Mouse (Mus musculus) liver, embryonic 15.5 days (tissue): ENCODE measurements around the gene Barx1. TPM values are rescaled to one million over a fixed set of nuclear protein-coding genes. Genes with fewer than 3 reads are reported as not detected.

Experiments used
- ATAC-seq: fragments of 200-750 bp; cut with Nextera tagmentation; 2 replicates; pipeline ENCODE4 v1.8.0; 2017; ENCODE audit warnings: moderate number of reproducible peaks, mild to moderate bottlenecking, moderate library complexity; ENCODE audit not compliant: insufficient read depth
- H3K27ac ChIP-seq: fragments of 300-500 bp; sonication (generic); replicated peaks from 2 replicates; pipeline ENCODE4 v1.5.1; 2015; ENCODE audit warnings: mild to moderate bottlenecking, inconsistent platforms
- H3K27me3 ChIP-seq: fragments of 300-500 bp; sonication (generic); 2 replicates; pipeline ENCODE4 v1.6.1; 2015; ENCODE audit warnings: mild to moderate bottlenecking, inconsistent platforms
- H3K36me3 ChIP-seq: fragments of 300-500 bp; sonication (generic); replicated peaks from 2 replicates; pipeline ENCODE4 v1.6.1; 2015; ENCODE audit warnings: moderate library complexity, mild to moderate bottlenecking, inconsistent platforms
- H3K4me1 ChIP-seq: fragments of 300-500 bp; sonication (generic); replicated peaks from 2 replicates; pipeline ENCODE4 v1.6.1; 2015; ENCODE audit warnings: inconsistent platforms
- H3K4me2 ChIP-seq: fragments of 300-500 bp; sonication (generic); 2 replicates; pipeline ENCODE4 v1.6.1; 2015; ENCODE audit warnings: moderate library complexity, mild to moderate bottlenecking, inconsistent platforms
- H3K4me3 ChIP-seq: fragments of 300-500 bp; sonication (generic); replicated peaks from 2 replicates; pipeline ENCODE4 v1.5.1; 2015; ENCODE audit warnings: mild to moderate bottlenecking, inconsistent platforms
- H3K9ac ChIP-seq: fragments of 300-500 bp; sonication (generic); 2 replicates; pipeline ENCODE4 v1.6.1; 2015; ENCODE audit warnings: moderate library complexity, mild to moderate bottlenecking, inconsistent platforms
- H3K9me3 ChIP-seq: fragments of 300-500 bp; sonication (generic); replicated peaks from 2 replicates; pipeline ENCODE4 v1.6.1; 2016; ENCODE audit warnings: inconsistent platforms
- WGBS: fragments of 180-500 bp; shearing (Covaris S2); methylation state at CpG from one replicate; pipeline ENCODE4 v1.1.7; 2015; ENCODE audit warnings: mixed read lengths; ENCODE audit not compliant: insufficient replicate concordance; 5-methylcytosine and 5-hydroxymethylcytosine counted together
- polyA plus RNA-seq: library from polyadenylated mRNA; unstranded; fragments of >200 nt; fragmentation: Nextera tagmentation; extraction: Ambion mirVana; gene quantifications from 2 replicates; pipeline ENCODE4 v1.2.1, GENCODE M21; 2015

The Barx1 gene
- polyA plus RNA-seq, 1 experiment from 2014 or later: 0.46 TPM

GRCm38 (mm10) chr13:48646696-48647095 is 16.1 kb upstream of the Barx1 start:
- H3K27ac ChIP-seq: no peak overlapping the region
- H3K9ac ChIP-seq: no peak overlapping the region
- no peaks in the 10 kb centered on the region for H3K27me3 ChIP-seq
- peaks cover 11% of the 10 kb centered on the region; the same call in 1 of the 2 replicates for H3K4me1 ChIP-seq
- ATAC-seq: no peak
- H3K9me3 ChIP-seq: no peaks in the 10 kb centered on the region
- H3K4me2 ChIP-seq: no peak overlapping the region
- H3K36me3 ChIP-seq: no peaks in the 10 kb centered on the region
- H3K4me3 ChIP-seq: no peak overlapping the region
- WGBS: 70% methylated on average over 4 of the region's 4 CpGs

GRCm38 (mm10) chr13:48650615-48651014 is 12.2 kb upstream of the Barx1 start:
- Histone ChIP-seq H3K4me1 (peaks cover 17% of the 10 kb centered on the region; the same call in 1 of the 2 replicates), H3K4me2 (no peak overlapping the region), H3K4me3 (no peak overlapping the region), H3K36me3 (no peaks in the 10 kb centered on the region), H3K9me3 (no peaks in the 10 kb centered on the region), H3K27ac (peak overlapping the region; percentile 48; the same call in 1 of the 2 replicates), H3K9ac (no peak overlapping the region), H3K27me3 (peaks cover 35% of the 10 kb centered on the region)
- 0% methylated on average over 1 of the region's 1 CpGs for WGBS
- ATAC-seq: no peak

GRCm38 (mm10) chr13:48651132-48652065 is 11.4 kb upstream of the Barx1 start:
- Histone ChIP-seq H3K9me3 (no peaks in the 10 kb centered on the region), H3K4me2 (no peak overlapping the region), H3K4me3 (no peak overlapping the region), H3K4me1 (peaks cover 17% of the 10 kb centered on the region; the same call in 1 of the 2 replicates), H3K9ac (no peak overlapping the region), H3K27me3 (peaks cover 43% of the 10 kb centered on the region), H3K36me3 (no peaks in the 10 kb centered on the region), H3K27ac (0 out of 2 replicates have a peak overlapping the region, but pooled peaks have one; percentile 48)
- WGBS: 29% methylated on average over 6 of the region's 6 CpGs
- peak; percentile 79 for ATAC-seq

- 7% methylated on average over 14 of the region's 14 CpGs for WGBS
- H3K27ac ChIP-seq: no peak overlapping the region
- no peak overlapping the region for H3K4me2 ChIP-seq
- H3K9me3 ChIP-seq: no peaks in the 10 kb centered on the region
- no peaks in the 10 kb centered on the region for H3K36me3 ChIP-seq
- no peak for ATAC-seq
- no peak overlapping the region for H3K9ac ChIP-seq
- peaks cover 69% of the 10 kb centered on the region for H3K27me3 ChIP-seq
- no peak overlapping the region for H3K4me3 ChIP-seq
- peaks cover 17% of the 10 kb centered on the region for H3K4me1 ChIP-seq
These were observed 8.7 kb upstream of the Barx1 start for GRCm38 (mm10) chr13:48653788-48654770.

- Histone ChIP-seq H3K9me3 (no peaks in the 10 kb centered on the region), H3K27me3 (peaks cover 85% of the 10 kb centered on the region), H3K4me1 (peaks cover 16% of the 10 kb centered on the region), H3K9ac (no peak overlapping the region), H3K4me2 (no peak overlapping the region), H3K27ac (no peak overlapping the region), H3K4me3 (no peak overlapping the region), H3K36me3 (no peaks in the 10 kb centered on the region)
- no peak for ATAC-seq
- WGBS: 4% methylated on average over 8 of the region's 8 CpGs
These were observed 7.2 kb upstream of the Barx1 start for GRCm38 (mm10) chr13:48655637-48656036.

GRCm38 (mm10) chr13:48657791-48658190 is 5.0 kb upstream of the Barx1 start:
- no peak overlapping the region for H3K27ac ChIP-seq
- H3K9me3 ChIP-seq: no peaks in the 10 kb centered on the region
- no peaks in the 10 kb centered on the region for H3K36me3 ChIP-seq
- no peaks in the 10 kb centered on the region; the same call in none of the 2 replicates for H3K4me1 ChIP-seq
- no peak for ATAC-seq
- H3K27me3 ChIP-seq: peaks cover 100% of the 10 kb centered on the region
- H3K9ac ChIP-seq: no peak overlapping the region
- H3K4me2 ChIP-seq: no peak overlapping the region
- no peak overlapping the region for H3K4me3 ChIP-seq
- WGBS: 4% methylated on average over 9 of the region's 9 CpGs

- 2% methylated on average over 33 of the region's 33 CpGs for WGBS
- no peak overlapping the region for H3K27ac ChIP-seq
- peaks cover 100% of the 10 kb centered on the region for H3K27me3 ChIP-seq
- peak overlapping the region; percentile 15; the same call in 1 of the 2 replicates for H3K4me2 ChIP-seq
- no peak for ATAC-seq
- H3K4me3 ChIP-seq: 0 out of 2 replicates have a peak overlapping the region, but pooled peaks have one; percentile 7
- H3K9me3 ChIP-seq: no peaks in the 10 kb centered on the region
- H3K9ac ChIP-seq: no peak overlapping the region
- H3K36me3 ChIP-seq: no peaks in the 10 kb centered on the region
- no peaks in the 10 kb centered on the region; the same call in none of the 2 replicates for H3K4me1 ChIP-seq
These were observed 4.1 kb upstream of the Barx1 start for GRCm38 (mm10) chr13:48658588-48659253.

- Histone ChIP-seq H3K27me3 (peaks cover 100% of the 10 kb centered on the region), H3K9me3 (no peaks in the 10 kb centered on the region), H3K36me3 (no peaks in the 10 kb centered on the region), H3K27ac (no peak overlapping the region), H3K4me3 (no peak overlapping the region), H3K4me2 (peak overlapping the region; percentile 18; the same call in 1 of the 2 replicates), H3K4me1 (no peaks in the 10 kb centered on the region; the same call in none of the 2 replicates), H3K9ac (no peak overlapping the region)
- no peak for ATAC-seq
- under 1% methylated on average over 38 of the region's 38 CpGs for WGBS
These were observed 3.3 kb upstream of the Barx1 start for GRCm38 (mm10) chr13:48659254-48660220.

- Histone ChIP-seq H3K9me3 (no peaks in the 10 kb centered on the region), H3K27me3 (peaks cover 100% of the 10 kb centered on the region), H3K36me3 (no peaks in the 10 kb centered on the region), H3K4me3 (no peak overlapping the region), H3K9ac (no peak overlapping the region), H3K27ac (no peak overlapping the region), H3K4me1 (no peaks in the 10 kb centered on the region; the same call in none of the 2 replicates), H3K4me2 (no peak overlapping the region)
- WGBS: 4% methylated on average over 11 of the region's 11 CpGs
- ATAC-seq: no peak
These were observed 2.5 kb upstream of the Barx1 start for GRCm38 (mm10) chr13:48660221-48660734.
